Mouse (Mus musculus): Measurements from ENCODE around the gene Setx.

Setx gene

GRCm38 (mm10) chr2:29135161-29135560, 11.2 kb downstream of the Setx start:
- CTCF ChIA-PET = no interaction called here

GRCm38 (mm10) chr2:29151941-29152340, 28.0 kb downstream of the Setx start:
- CTCF ChIA-PET = no interaction called here

- CTCF ChIA-PET = no interaction called here
Observed at GRCm38 (mm10) chr2:29168067-29168466, 44.1 kb downstream of the Setx start.

GRCm38 (mm10) chr2:29174887-29175286, 50.9 kb downstream of the Setx start:
- CTCF ChIA-PET = no interaction called here

- CTCF ChIA-PET = interaction anchor here (0.6 kb wide), 1 partner anchor 9 kb away, joined by 10 read pairs; no protein-coding TSS in a partner anchor
Observed at GRCm38 (mm10) chr2:29179810-29180209, 55.8 kb downstream of the Setx start.

GRCm38 (mm10) chr2:29181111-29181510, 57.1 kb downstream of the Setx start:
- CTCF ChIA-PET = no interaction called here

GRCm38 (mm10) chr2:29183266-29183924, 59.4 kb downstream of the Setx start:
- CTCF ChIA-PET = no interaction called here

GRCm38 (mm10) chr2:29186209-29186608, 62.2 kb downstream of the Setx start:
- CTCF ChIA-PET = no interaction called here

- CTCF ChIA-PET = no interaction called here
Observed at GRCm38 (mm10) chr2:29190392-29190791, 66.4 kb downstream of the Setx start.

GRCm38 (mm10) chr2:29191216-29192215, 67.5 kb downstream of the Setx start:
- CTCF ChIA-PET = no interaction called here

GRCm38 (mm10) chr2:29192629-29193278, 68.8 kb downstream of the Setx start:
- CTCF ChIA-PET = no interaction called here

- CTCF ChIA-PET = no interaction called here
Observed at GRCm38 (mm10) chr2:29193819-29194546, 70.0 kb downstream of the Setx start.

GRCm38 (mm10) chr2:29194547-29195463, 70.8 kb downstream of the Setx start:
- CTCF ChIA-PET = interaction anchor here (0.6 kb wide), 1 partner anchor 263 kb away, joined by 3 read pairs; no protein-coding TSS in a partner anchor

- CTCF ChIA-PET = no interaction called here
Observed at GRCm38 (mm10) chr2:29196844-29197243, 72.9 kb downstream of the Setx start.

- CTCF ChIA-PET = no interaction called here
Observed at GRCm38 (mm10) chr2:29198446-29198845, 74.5 kb downstream of the Setx start.

- CTCF ChIA-PET = interaction anchor here (0.6 to 1.0 kb wide), 4 partner anchors 147 to 679 kb away, joined by 3 to 5 read pairs (median 3); no protein-coding TSS in a partner anchor
Observed at GRCm38 (mm10) chr2:29199909-29200308, 75.9 kb downstream of the Setx start.

GRCm38 (mm10) chr2:29201223-29201955, 77.4 kb downstream of the Setx start:
- CTCF ChIA-PET = no interaction called here

GRCm38 (mm10) chr2:29206156-29206555, 82.2 kb downstream of the Setx start:
- CTCF ChIA-PET = no interaction called here

- CTCF ChIA-PET = no interaction called here
Observed at GRCm38 (mm10) chr2:29216286-29217012, 92.5 kb downstream of the Setx start.
